Mouse (Mus musculus) heart, postnatal 0 days (tissue): Measurements from ENCODE around the gene Mgat3.

Experiments used
- CTCF ChIP-seq: IDR thresholded peaks from 2 replicates; pipeline ENCODE4 v1.5.1; 2016; ENCODE audit warnings: antibody characterized with exemption, control low read depth, low read depth
- EP300 ChIP-seq: IDR thresholded peaks from 2 replicates; pipeline ENCODE4 v1.6.1; 2016; ENCODE audit warnings: antibody characterized with exemption, low read depth

DNA sequence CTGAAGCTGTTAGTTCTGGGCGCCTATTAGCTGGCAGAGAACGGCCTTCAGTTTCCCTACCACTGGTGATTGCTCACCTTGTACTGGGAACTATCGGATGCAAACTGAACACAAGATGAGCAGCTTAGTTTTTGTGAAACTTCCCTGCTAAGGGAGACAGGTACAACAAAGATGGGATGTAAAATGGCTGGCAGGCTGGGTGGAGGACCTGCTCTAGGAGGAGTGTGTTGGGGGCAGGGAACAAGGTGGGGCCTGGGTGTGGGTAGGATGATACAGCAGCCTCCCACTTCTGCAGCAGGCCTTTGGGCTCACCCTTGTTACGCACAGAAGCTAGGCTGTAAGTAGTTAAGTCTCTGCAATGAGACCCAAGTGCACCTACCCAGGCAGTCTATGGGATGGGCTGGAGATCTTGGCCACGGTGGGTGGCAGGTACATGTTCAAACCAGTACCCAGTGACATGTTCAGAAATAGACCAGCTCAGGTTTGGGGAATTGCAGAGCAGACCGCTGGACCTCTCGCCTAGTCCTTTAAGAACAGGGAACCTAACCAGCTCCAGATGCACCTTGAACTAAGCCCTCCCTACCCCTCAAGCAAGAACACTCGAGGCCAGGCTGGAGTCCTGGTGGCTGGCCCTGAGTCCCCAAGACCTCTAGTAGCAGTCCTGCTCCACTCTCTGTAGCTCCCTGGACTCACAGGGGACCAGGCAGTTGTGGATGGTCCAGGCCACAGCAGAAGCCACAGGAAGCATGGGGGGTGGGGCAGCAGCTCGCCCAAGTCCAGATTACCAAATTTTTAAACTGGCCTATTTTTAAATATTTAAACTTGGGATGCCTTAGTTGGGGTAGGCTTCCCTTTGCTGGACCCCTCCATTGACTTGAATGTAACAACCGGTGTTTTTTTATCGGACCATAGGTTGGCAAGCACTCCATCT, 85.0 kb downstream of the Mgat3 start:
- TF ChIP-seq CTCF (no peak), EP300 (no peak)
